Mouse (Mus musculus) thymus, adult 2 months (tissue): ENCODE data around the gene Mtmr4. TPM values are rescaled to one million over a fixed set of nuclear protein-coding genes. Genes with fewer than 3 reads are reported as not detected.

Experiments used
- DNase-seq: peaks from one replicate; pipeline ENCODE4 v3.0.0; 2021
- H3K27ac ChIP-seq: fragments of 200-500 bp; 2 replicates; pipeline ENCODE4 v1.5.1; 2012; ENCODE audit warnings: low read length, control low read depth; ENCODE audit not compliant: control insufficient read depth, insufficient read depth
- H3K27me3 ChIP-seq: fragments of 200-500 bp; 2 replicates; pipeline ENCODE4 v1.6.1; 2012; ENCODE audit warnings: mild to moderate bottlenecking, low read length, moderate library complexity, mixed read lengths; ENCODE audit not compliant: control insufficient read depth, insufficient read depth
- H3K36me3 ChIP-seq: fragments of 200-500 bp; 2 replicates; pipeline ENCODE4 v1.6.1; 2012; ENCODE audit warnings: mild to moderate bottlenecking, low read length, moderate library complexity; ENCODE audit not compliant: control insufficient read depth, insufficient read depth
- H3K4me1 ChIP-seq: fragments of 200-500 bp; replicated peaks from 2 replicates; pipeline ENCODE4 v1.6.1; 2012; ENCODE audit warnings: low read length; ENCODE audit not compliant: control insufficient read depth, insufficient read depth
- H3K4me3 ChIP-seq: fragments of 200-500 bp; 2 replicates; pipeline ENCODE4 v1.5.1; 2012; ENCODE audit warnings: mild to moderate bottlenecking, low read length, control low read depth, moderate library complexity; ENCODE audit not compliant: control insufficient read depth, insufficient read depth
- CTCF ChIP-seq: fragments of 200-500 bp; IDR thresholded peaks from 2 replicates; pipeline ENCODE4 v1.5.1; 2012; ENCODE audit warnings: mild to moderate bottlenecking, control low read depth, low read length, moderate library complexity, borderline replicate concordance; ENCODE audit not compliant: control insufficient read depth, poor library complexity, insufficient read depth; ENCODE audit errors: extremely low read depth
- POLR2A ChIP-seq: fragments of 200-500 bp; IDR thresholded peaks from 2 replicates; pipeline ENCODE4 v1.6.1; 2012; ENCODE audit warnings: mild to moderate bottlenecking, low read length, control low read depth, moderate library complexity; ENCODE audit not compliant: control insufficient read depth, poor library complexity, insufficient read depth; ENCODE audit errors: extremely low read depth
- WGBS: fragments of 180-500 bp; shearing (Covaris S2); methylation state at CpG from one replicate; pipeline ENCODE4 v1.1.7; 2018; 5-methylcytosine and 5-hydroxymethylcytosine counted together
- polyA plus RNA-seq: library from polyadenylated mRNA; depleted of rRNA; stranded (reverse); fragments of >200 nt; gene quantifications from 2 replicates; pipeline ENCODE4 v1.2.3, GENCODE M21; 2012

The Mtmr4 gene
- polyA plus RNA-seq, 1 experiment: 47.0 TPM

DNA sequence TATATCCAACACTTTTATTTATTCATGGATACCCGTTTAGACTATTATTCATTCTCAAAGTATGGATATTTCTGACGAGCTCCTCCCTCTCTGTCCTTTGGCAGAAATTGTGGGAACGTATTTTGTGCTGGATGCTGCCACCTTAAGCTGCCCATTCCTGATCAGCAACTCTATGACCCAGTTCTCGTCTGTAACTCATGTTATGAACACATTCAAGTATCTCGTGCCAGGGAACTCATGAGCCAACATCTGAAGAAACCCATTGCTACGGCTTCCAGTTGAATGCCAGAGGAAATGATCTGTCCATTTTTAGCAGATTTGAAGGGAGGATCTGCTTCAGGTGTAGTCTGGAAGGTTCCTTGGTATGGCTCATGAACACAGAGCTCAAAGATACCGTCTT, 22.0 kb downstream of the Mtmr4 start:
- no peak overlapping the region for H3K4me3 ChIP-seq
- TF ChIP-seq CTCF: no peak
- TF ChIP-seq POLR2A: no peak
- 94% methylated on average over 7 of the region's 7 CpGs for WGBS

DNA sequence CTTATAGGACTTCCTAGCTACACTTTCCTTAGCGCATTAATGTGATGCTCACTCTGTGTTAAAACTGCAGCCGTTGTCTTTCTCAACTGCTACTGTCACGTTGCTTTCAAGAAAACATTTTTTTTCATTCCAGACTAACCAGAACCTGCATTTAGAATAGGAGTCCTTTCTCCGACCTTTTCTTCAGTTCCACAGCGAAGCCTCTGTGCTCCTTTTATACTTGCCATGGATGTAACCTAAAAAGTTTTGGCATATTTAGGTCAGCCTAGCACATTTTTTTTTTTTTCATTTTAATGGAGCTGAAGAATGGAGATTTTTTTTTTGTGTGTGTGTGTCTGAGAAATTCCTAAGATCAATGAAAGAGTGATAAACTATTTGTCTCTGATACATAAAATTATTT, 23.6 kb downstream of the Mtmr4 start:
- no peaks in the 10 kb centered on the region for H3K27me3 ChIP-seq
- peaks cover 75% of the 10 kb centered on the region for H3K36me3 ChIP-seq
- H3K4me3 ChIP-seq: no peak overlapping the region
- 96% methylated on average over 5 of the region's 5 CpGs for WGBS
- H3K27ac ChIP-seq: no peak overlapping the region
- no peaks in the 10 kb centered on the region for H3K4me1 ChIP-seq
- TF ChIP-seq POLR2A (no peak), CTCF (no peak)
- no peak for DNase-seq

More for the DNA sequence above, 22.0 kb downstream of the Mtmr4 start:
- no peaks in the 10 kb centered on the region for H3K27me3 ChIP-seq
- H3K36me3 ChIP-seq: peaks cover 86% of the 10 kb centered on the region
- H3K4me1 ChIP-seq: no peaks in the 10 kb centered on the region
- H3K27ac ChIP-seq: no peak overlapping the region
- DNase-seq: no peak

DNA sequence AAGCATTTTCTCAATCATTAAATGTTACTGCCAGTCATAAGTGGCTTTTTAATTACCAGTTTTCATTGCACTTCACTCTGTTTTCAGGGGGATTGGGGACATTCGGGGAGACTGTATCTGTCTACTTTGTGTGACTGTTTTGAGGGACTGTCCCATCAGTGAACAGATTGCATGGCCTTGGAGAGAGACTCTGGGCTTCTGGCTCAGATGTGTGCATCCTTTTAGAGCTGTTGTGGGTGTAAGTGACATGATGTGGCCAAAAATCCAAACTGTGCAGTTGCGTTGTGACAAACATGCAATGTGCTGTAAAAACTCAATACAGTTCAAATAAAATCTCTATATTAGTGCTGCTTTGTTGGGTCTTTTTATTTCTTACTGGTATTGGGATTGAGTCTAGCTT, 24.0 kb downstream of the Mtmr4 start:
- DNase-seq: no peak
- TF ChIP-seq POLR2A (no peak), CTCF (no peak)
- 98% methylated on average over 2 of the region's 2 CpGs for WGBS
- no peaks in the 10 kb centered on the region for H3K27me3 ChIP-seq
- no peak overlapping the region for H3K27ac ChIP-seq
- H3K4me3 ChIP-seq: no peak overlapping the region
- peaks cover 71% of the 10 kb centered on the region for H3K36me3 ChIP-seq
- no peaks in the 10 kb centered on the region for H3K4me1 ChIP-seq

DNA sequence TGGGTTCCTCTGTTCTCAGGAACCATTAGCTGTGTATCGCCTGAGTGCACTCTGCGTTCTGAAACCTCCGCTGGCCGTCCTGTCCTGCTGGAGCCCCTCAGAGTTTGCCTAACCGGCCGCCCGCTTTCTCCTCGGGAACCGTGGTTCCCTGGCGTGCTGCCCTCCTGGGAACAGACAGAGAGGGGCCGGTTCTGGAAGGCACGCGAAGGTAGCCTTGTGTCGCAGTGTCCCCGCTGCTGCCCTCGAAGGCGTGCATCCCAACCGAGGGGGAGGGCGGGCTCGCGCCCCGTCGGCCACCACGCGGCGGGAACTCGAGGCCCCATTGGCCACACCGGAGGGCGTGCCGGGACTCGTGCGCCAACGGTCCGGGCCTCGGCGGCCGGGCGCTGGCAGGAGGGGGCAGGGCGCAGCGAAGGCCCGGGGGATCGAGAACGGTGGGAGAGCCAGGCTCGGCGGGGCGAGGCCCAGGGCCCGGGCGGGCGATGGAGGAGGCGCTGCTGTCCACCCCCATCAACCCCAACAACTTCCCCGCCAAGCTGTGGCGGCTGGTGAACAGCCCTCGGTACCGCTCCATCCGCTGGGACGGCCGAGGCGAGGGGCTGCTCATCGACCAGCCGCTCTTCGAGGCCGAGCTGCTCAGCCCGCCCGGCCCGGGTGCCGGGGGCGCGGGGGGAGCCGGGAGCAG, 25.0 kb downstream of the Mtmr4 start, which contains the start of gene Hsf5:
Gene Hsf5, plus strand, starts transcription at position 375 of the 685 bp plus-strand sequence.
- DNase-seq: no peak
- WGBS: 99% methylated on average over 69 of the region's 69 CpGs
- Histone ChIP-seq H3K36me3 (peaks cover 61% of the 10 kb centered on the region), H3K27ac (no peak within 1 kb of the TSS), H3K4me1 (no peaks in the 10 kb centered on the region), H3K27me3 (no peaks in the 10 kb centered on the region), H3K4me3 (no peak within 1 kb of the TSS)
- TF ChIP-seq POLR2A (no peak), CTCF (no peak)

DNA sequence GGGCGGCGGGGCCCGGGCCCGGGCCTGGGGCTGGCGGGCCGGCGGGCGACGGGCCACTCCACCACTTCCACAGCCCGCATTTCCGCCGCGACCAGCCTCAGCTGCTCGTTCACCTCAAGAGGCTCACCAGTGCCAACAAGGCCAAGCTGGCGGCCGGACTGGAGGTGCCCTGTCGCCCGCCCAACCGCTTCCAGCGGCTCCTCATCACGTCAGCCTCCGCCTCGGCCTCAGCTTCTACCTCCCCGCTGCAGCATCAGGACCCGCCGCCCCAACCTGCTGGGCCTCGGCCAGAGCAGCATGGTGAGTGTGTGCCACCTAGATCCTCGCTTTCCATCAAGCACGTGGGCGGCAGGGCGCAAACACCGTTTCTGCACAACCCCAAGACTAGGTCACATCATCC, 25.6 kb downstream of the Mtmr4 start:
- Histone ChIP-seq H3K27ac (no peak overlapping the region), H3K4me3 (no peak overlapping the region), H3K36me3 (peaks cover 54% of the 10 kb centered on the region), H3K4me1 (no peaks in the 10 kb centered on the region), H3K27me3 (no peaks in the 10 kb centered on the region)
- TF ChIP-seq CTCF (no peak), POLR2A (no peak)
- 98% methylated on average over 32 of the region's 32 CpGs for WGBS
- DNase-seq: no peak

DNA sequence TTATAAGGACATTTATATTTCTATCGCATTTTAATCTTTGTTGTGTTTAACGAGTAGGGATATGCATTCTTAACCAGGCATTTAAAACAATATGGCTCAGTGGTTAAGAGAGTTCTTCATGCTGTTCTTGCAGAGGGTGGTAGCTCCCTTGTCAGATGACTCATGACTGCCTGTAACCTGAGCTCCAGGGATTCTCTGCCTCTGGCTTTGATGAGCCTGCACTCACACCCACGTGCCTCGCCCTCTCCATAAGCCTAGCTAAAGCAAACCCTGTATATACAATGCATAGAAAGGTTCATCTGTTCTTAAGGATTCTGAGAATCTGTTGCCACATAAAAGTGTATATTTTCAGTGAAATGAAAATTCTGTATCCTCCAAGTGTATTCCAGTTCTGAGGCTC, 31.2 kb downstream of the Mtmr4 start:
- H3K27ac ChIP-seq: no peak overlapping the region
- peaks cover 7% of the 10 kb centered on the region; the same call in 1 of the 2 replicates for H3K36me3 ChIP-seq
- no peak overlapping the region for H3K4me3 ChIP-seq
- H3K27me3 ChIP-seq: no peaks in the 10 kb centered on the region
- no peaks in the 10 kb centered on the region for H3K4me1 ChIP-seq
- DNase-seq: no peak
- WGBS: 88% methylated on average over 4 of the region's 4 CpGs
- TF ChIP-seq POLR2A: no peak
- no peak for TF ChIP-seq CTCF

DNA sequence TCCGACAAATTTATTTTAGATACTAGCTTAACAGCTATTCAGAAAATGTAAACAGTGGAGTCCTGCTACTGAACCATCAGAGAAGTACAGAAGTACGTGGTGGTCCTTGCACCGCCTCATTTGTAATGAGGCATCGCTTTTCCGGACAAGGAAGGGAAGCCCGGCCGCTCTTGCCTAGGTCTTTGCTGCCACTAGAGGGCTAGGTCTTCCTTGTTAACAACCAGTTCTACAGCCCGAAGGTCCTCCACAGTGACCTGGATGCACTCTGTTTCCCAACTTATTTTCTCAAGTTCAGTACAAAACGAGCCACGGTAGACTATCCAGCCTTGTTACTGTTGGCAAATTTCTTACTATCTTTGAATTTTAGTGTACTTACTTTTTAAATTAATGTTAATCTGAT, 37.9 kb downstream of the Mtmr4 start:
- Histone ChIP-seq H3K4me3 (no peak overlapping the region), H3K4me1 (no peaks in the 10 kb centered on the region), H3K27ac (no peak overlapping the region), H3K27me3 (no peaks in the 10 kb centered on the region), H3K36me3 (no peaks in the 10 kb centered on the region)
- WGBS: 13% methylated on average over 10 of the region's 10 CpGs
- no peak for TF ChIP-seq POLR2A
- peak; percentile 71; the same call in 1 of the 2 replicates for TF ChIP-seq CTCF
- peak; percentile 34 for DNase-seq
